21 mouse cellular contexts compared by ENCODE assay signal in genomic region chr1:28047964-28048363, GRCm38 (mm10).
"Had no signal": no experiment of that assay in that cellular context is flagged by ENCODE, and none has a peak within 500 bp of the region (broad histone marks: within the 10 kb centered on the region; RNA-seq: fewer than 3 reads in every experiment).

No protein-coding gene starts in this region.

- H3K4me3 ChIP-seq: layer of hippocampus, adult 2 months; liver, embryonic 13.5 days; lung, embryonic 15.5 days; neural tube, embryonic 12.5 days; neural tube, embryonic 15.5 days had no signal

- H3K36me3 ChIP-seq: liver, embryonic 13.5 days; lung, embryonic 15.5 days; neural tube, embryonic 12.5 days; neural tube, embryonic 15.5 days had no signal

- DNase-seq: kidney, adult 11 months; kidney, adult 8-10 months; kidney, postnatal 14 days; kidney, postnatal 4 days; layer of hippocampus, adult 9-11 months; liver, embryonic 13.5 days; lung, postnatal 14 days; midbrain, embryonic 14.5 days; right cerebral cortex, adult 18-20 months; right cerebral cortex, postnatal 14 days; right cerebral cortex, postnatal 4 days; thymus, adult 2 months; thymus, postnatal 14 days; thymus, postnatal 4 days had no signal

- H3K9me3 ChIP-seq: liver, embryonic 13.5 days; lung, embryonic 15.5 days; neural tube, embryonic 12.5 days; neural tube, embryonic 15.5 days had no signal

- H3K9ac ChIP-seq: liver, embryonic 13.5 days; lung, embryonic 15.5 days; neural tube, embryonic 12.5 days; neural tube, embryonic 15.5 days had no signal

- H3K4me1 ChIP-seq: liver, embryonic 13.5 days; lung, embryonic 15.5 days; neural tube, embryonic 12.5 days; neural tube, embryonic 15.5 days had no signal

- H3K4me2 ChIP-seq: liver, embryonic 13.5 days; lung, embryonic 15.5 days; midbrain, embryonic 11.5 days; neural tube, embryonic 12.5 days; neural tube, embryonic 15.5 days had no signal

- H3K27ac ChIP-seq: layer of hippocampus, adult 2 months; liver, embryonic 13.5 days; lung, embryonic 15.5 days; macrophage; neural tube, embryonic 12.5 days; neural tube, embryonic 15.5 days; stomach, postnatal 0 days had no signal

- H3K27me3 ChIP-seq: liver, embryonic 13.5 days; lung, embryonic 15.5 days; neural tube, embryonic 12.5 days; neural tube, embryonic 15.5 days had no signal
